Mouse (Mus musculus) ES-CJ7 (cell line): ENCODE results near the gene Plin3.

Experiments
- DNase-seq: peaks from one replicate; pipeline ENCODE4 v3.0.0; 2011; ENCODE audit warnings: low read depth, low spot score

Plin3 gene

GRCm38 (mm10) chr17:56292531-56293222 lies at the start of gene Plin3:
Gene Plin3, minus strand, starts transcription at chr17:56292873.
- DNase-seq, result no peak

GRCm38 (mm10) chr17:56340717-56341116 lies 48.0 kb upstream of the Plin3 start:
- no peak for DNase-seq

GRCm38 (mm10) chr17:56338909-56339308 lies 46.2 kb upstream of the Plin3 start:
- DNase-seq, result peak; percentile 54

GRCm38 (mm10) chr17:56337791-56338190 lies 45.1 kb upstream of the Plin3 start:
- no peak for DNase-seq

GRCm38 (mm10) chr17:56337190-56337589 lies 44.5 kb upstream of the Plin3 start:
- DNase-seq, result peak; percentile 42

- DNase-seq, result peak; percentile 78
Measured at GRCm38 (mm10) chr17:56332987-56333386, 40.3 kb upstream of the Plin3 start.

- DNase-seq, result no peak
Measured at GRCm38 (mm10) chr17:56331256-56331655, 38.6 kb upstream of the Plin3 start.

GRCm38 (mm10) chr17:56330345-56330744 lies 37.7 kb upstream of the Plin3 start:
- no peak for DNase-seq

GRCm38 (mm10) chr17:56329267-56329666 lies 36.6 kb upstream of the Plin3 start:
- DNase-seq, result no peak

- no peak for DNase-seq
Measured at GRCm38 (mm10) chr17:56326153-56327147, 33.8 kb upstream of the Plin3 start.

GRCm38 (mm10) chr17:56325450-56326152 lies 32.9 kb upstream of the Plin3 start, which contains the start of gene Kdm4b:
Gene Kdm4b, plus strand, starts transcription at chr17:56326062.
- DNase-seq, result peak; percentile 99

- no peak for DNase-seq
Measured at GRCm38 (mm10) chr17:56324419-56324818, 31.7 kb upstream of the Plin3 start.

GRCm38 (mm10) chr17:56309191-56309945 lies 16.7 kb upstream of the Plin3 start:
- DNase-seq, result no peak

GRCm38 (mm10) chr17:56308088-56308487 lies 15.4 kb upstream of the Plin3 start:
- no peak for DNase-seq

- DNase-seq, result no peak
Measured at GRCm38 (mm10) chr17:56305826-56306225, 13.2 kb upstream of the Plin3 start.

GRCm38 (mm10) chr17:56305156-56305555 lies 12.5 kb upstream of the Plin3 start:
- no peak for DNase-seq

GRCm38 (mm10) chr17:56304718-56305117 lies 12.0 kb upstream of the Plin3 start:
- DNase-seq, result no peak

GRCm38 (mm10) chr17:56303847-56304586 lies 11.3 kb upstream of the Plin3 start:
- DNase-seq, result peak; percentile 98

- DNase-seq, result peak; percentile 96
Measured at GRCm38 (mm10) chr17:56303160-56303846, 10.6 kb upstream of the Plin3 start, which contains the start of gene Uhrf1. Gene Uhrf1, plus strand, starts transcription at chr17:56303321.
